Mouse (Mus musculus) stomach, embryonic 14.5 days (tissue): ENCODE data around the gene Mdk. TPM values are rescaled to one million over a fixed set of nuclear protein-coding genes. Genes with fewer than 3 reads are reported as not detected.

Source experiments
- ATAC-seq: fragments of 200-750 bp; cut with Nextera tagmentation; 2 replicates; pipeline ENCODE4 v1.8.0; 2017; ENCODE audit warnings: low read depth, moderate TSS enrichment; ENCODE audit not compliant: insufficient number of reproducible peaks, insufficient read depth, low FRiP score
- H3K27ac ChIP-seq: fragments of 300-500 bp; sonication (generic); 2 replicates; pipeline ENCODE4 v1.5.1; 2014; ENCODE audit warnings: mild to moderate bottlenecking, low read length, moderate library complexity, mixed read lengths
- H3K27me3 ChIP-seq: fragments of 300-500 bp; sonication (generic); 2 replicates; pipeline ENCODE4 v1.6.1; 2014; ENCODE audit warnings: low read length, control low read depth, mixed read lengths; ENCODE audit not compliant: control insufficient read depth, insufficient read depth
- H3K36me3 ChIP-seq: fragments of 300-500 bp; sonication (generic); 2 replicates; pipeline ENCODE4 v1.6.1; 2014; ENCODE audit warnings: mild to moderate bottlenecking, control low read depth, low read length, moderate library complexity, mixed read lengths; ENCODE audit not compliant: control insufficient read depth, insufficient read depth
- H3K4me1 ChIP-seq: fragments of 300-500 bp; sonication (generic); 2 replicates; pipeline ENCODE4 v1.6.1; 2014; ENCODE audit warnings: low read length, control low read depth, mixed read lengths; ENCODE audit not compliant: control insufficient read depth, insufficient read depth
- H3K4me2 ChIP-seq: fragments of 300-500 bp; sonication (generic); replicated peaks from 2 replicates; pipeline ENCODE4 v1.6.1; 2014; ENCODE audit warnings: low read depth, low read length, control low read depth
- H3K4me3 ChIP-seq: fragments of 300-500 bp; sonication (generic); 2 replicates; pipeline ENCODE4 v1.5.1; 2014; ENCODE audit warnings: low read depth, low read length, control low read depth
- H3K9ac ChIP-seq: fragments of 300-500 bp; sonication (generic); replicated peaks from 2 replicates; pipeline ENCODE4 v1.6.1; 2014; ENCODE audit warnings: low read depth, mild to moderate bottlenecking, control low read depth, low read length, moderate library complexity, mixed read lengths
- H3K9me3 ChIP-seq: fragments of 300-500 bp; sonication (generic); 2 replicates; pipeline ENCODE4 v1.6.1; 2016; ENCODE audit warnings: low read depth, low read length, control low read depth; ENCODE audit not compliant: control insufficient read depth
- WGBS: fragments of 180-500 bp; shearing (Covaris S2); extraction: QIAGEN DNeasy Blood & Tissue Kit; methylation state at CpG from one replicate; pipeline ENCODE4 v1.1.7; 2014; 5-methylcytosine and 5-hydroxymethylcytosine counted together
- polyA plus RNA-seq: library from polyadenylated mRNA; unstranded; fragments of >200 nt; fragmentation: Nextera tagmentation; extraction: Ambion mirVana; gene quantifications from 2 replicates; pipeline ENCODE4 v1.2.1, GENCODE M21; 2014

Mdk gene
- polyA plus RNA-seq, 1 experiment from 2014 or later: 1,256 TPM

- Histone ChIP-seq H3K36me3 (peaks cover 53% of the 10 kb centered on the region), H3K4me2 (no peak overlapping the region)
Measured at GRCm38 (mm10) chr2:91916346-91916977, 15.6 kb downstream of the Mdk start.

GRCm38 (mm10) chr2:91913328-91914110, 18.6 kb downstream of the Mdk start:
- Histone ChIP-seq H3K9me3 (no peaks in the 10 kb centered on the region), H3K27ac (no peak overlapping the region), H3K36me3 (peaks cover 72% of the 10 kb centered on the region), H3K9ac (no peak overlapping the region), H3K4me1 (no peaks in the 10 kb centered on the region), H3K27me3 (no peaks in the 10 kb centered on the region), H3K4me3 (no peak overlapping the region), H3K4me2 (no peak overlapping the region)
- 89% methylated on average over 7 of the region's 7 CpGs for WGBS
- ATAC-seq: no peak

More at GRCm38 (mm10) chr2:91916346-91916977, 15.6 kb downstream of the Mdk start:
- Histone ChIP-seq H3K9me3 (no peaks in the 10 kb centered on the region), H3K9ac (no peak overlapping the region), H3K27me3 (0 out of 2 replicates have a peak, but pooled peaks cover under 1% of the 10 kb centered on the region), H3K4me1 (peaks cover 2% of the 10 kb centered on the region; the same call in 1 of the 2 replicates), H3K27ac (no peak overlapping the region), H3K4me3 (no peak overlapping the region)
- no peak for ATAC-seq
- WGBS: 86% methylated on average over 7 of the region's 7 CpGs

- 55% methylated on average over 3 of the region's 3 CpGs for WGBS
- Histone ChIP-seq H3K4me3 (no peak overlapping the region), H3K36me3 (peaks cover 64% of the 10 kb centered on the region), H3K9ac (no peak overlapping the region), H3K4me2 (no peak overlapping the region), H3K27me3 (no peaks in the 10 kb centered on the region), H3K9me3 (no peaks in the 10 kb centered on the region), H3K4me1 (no peaks in the 10 kb centered on the region), H3K27ac (no peak overlapping the region)
- ATAC-seq: no peak
Measured at GRCm38 (mm10) chr2:91912616-91913015, 19.5 kb downstream of the Mdk start.

- Histone ChIP-seq H3K9ac (no peak overlapping the region), H3K4me2 (no peak overlapping the region), H3K27ac (no peak overlapping the region), H3K4me3 (no peak overlapping the region), H3K9me3 (no peaks in the 10 kb centered on the region), H3K27me3 (no peaks in the 10 kb centered on the region), H3K4me1 (no peaks in the 10 kb centered on the region), H3K36me3 (peaks cover 25% of the 10 kb centered on the region)
- ATAC-seq: no peak
- 87% methylated on average over 2 of the region's 2 CpGs for WGBS
Measured at GRCm38 (mm10) chr2:91906141-91906540, 26.0 kb downstream of the Mdk start.

GRCm38 (mm10) chr2:91904618-91905307, 27.3 kb downstream of the Mdk start:
- Histone ChIP-seq H3K27me3 (no peaks in the 10 kb centered on the region), H3K4me3 (no peak overlapping the region), H3K4me2 (no peak overlapping the region), H3K9me3 (no peaks in the 10 kb centered on the region), H3K4me1 (no peaks in the 10 kb centered on the region), H3K9ac (no peak overlapping the region), H3K36me3 (peaks cover 18% of the 10 kb centered on the region; the same call in 1 of the 2 replicates), H3K27ac (no peak overlapping the region)
- no peak for ATAC-seq
- 73% methylated on average over 5 of the region's 5 CpGs for WGBS

- no peaks in the 10 kb centered on the region for H3K27me3 ChIP-seq
- peaks cover 12% of the 10 kb centered on the region; the same call in 1 of the 2 replicates for H3K36me3 ChIP-seq
- H3K9me3 ChIP-seq: no peaks in the 10 kb centered on the region
- H3K4me1 ChIP-seq: no peaks in the 10 kb centered on the region
- ATAC-seq: no peak
- WGBS: 84% methylated on average over 3 of the region's 3 CpGs
- H3K9ac ChIP-seq: no peak overlapping the region
- H3K4me2 ChIP-seq: no peak overlapping the region
- H3K27ac ChIP-seq: no peak overlapping the region
- no peak overlapping the region for H3K4me3 ChIP-seq
Measured at GRCm38 (mm10) chr2:91903171-91903925, 28.7 kb downstream of the Mdk start.

- H3K4me3 ChIP-seq: no peak overlapping the region
- no peaks in the 10 kb centered on the region for H3K4me1 ChIP-seq
- WGBS: 73% methylated on average over 5 of the region's 5 CpGs
- no peak for ATAC-seq
- H3K27ac ChIP-seq: no peak overlapping the region
- H3K9me3 ChIP-seq: no peaks in the 10 kb centered on the region
- peaks cover 13% of the 10 kb centered on the region; the same call in 1 of the 2 replicates for H3K36me3 ChIP-seq
- no peak overlapping the region for H3K4me2 ChIP-seq
- H3K9ac ChIP-seq: no peak overlapping the region
- H3K27me3 ChIP-seq: no peaks in the 10 kb centered on the region
Measured at GRCm38 (mm10) chr2:91902336-91902735, 29.8 kb downstream of the Mdk start.

GRCm38 (mm10) chr2:91900431-91900830, 31.7 kb downstream of the Mdk start:
- 91% methylated on average over 8 of the region's 8 CpGs for WGBS
- H3K4me2 ChIP-seq: no peak overlapping the region
- H3K4me1 ChIP-seq: no peaks in the 10 kb centered on the region
- no peak overlapping the region for H3K27ac ChIP-seq
- H3K9me3 ChIP-seq: no peaks in the 10 kb centered on the region
- H3K27me3 ChIP-seq: no peaks in the 10 kb centered on the region
- no peak for ATAC-seq
- no peak overlapping the region for H3K4me3 ChIP-seq
- no peak overlapping the region for H3K9ac ChIP-seq
- H3K36me3 ChIP-seq: peaks cover 13% of the 10 kb centered on the region; the same call in 1 of the 2 replicates
